Mouse (Mus musculus) myocyte (in vitro differentiated cells): Measurements from ENCODE around the gene Csrnp2. TPM values are rescaled to one million over a fixed set of nuclear protein-coding genes. Genes with fewer than 3 reads are reported as not detected.
"Not testable (repeated sequence)": the region's sequence is repeated elsewhere in the genome, so short reads cannot be mapped to it uniquely, and the experiment has no call there.

Experiments
- H3K27me3 ChIP-seq: one replicate; pipeline ENCODE4 v1.6.1; 2011; ENCODE audit not compliant: control insufficient read depth, insufficient read depth, insufficient read length
- H3K36me3 ChIP-seq: one replicate; pipeline ENCODE4 v1.6.1; 2011; ENCODE audit not compliant: control insufficient read depth, insufficient read depth
- H3K4me2 ChIP-seq: one replicate; pipeline ENCODE4 v1.6.1; 2011; ENCODE audit warnings: low read depth, control low read depth
- H3K4me3 ChIP-seq: one replicate; pipeline ENCODE4 v1.5.1; 2011; ENCODE audit warnings: mild to moderate bottlenecking, control low read depth, moderate library complexity
- H3K79me2 ChIP-seq: one replicate; pipeline ENCODE4 v1.6.1; 2011; ENCODE audit not compliant: control insufficient read depth, insufficient read depth
- H3ac ChIP-seq: one replicate; pipeline ENCODE4 v1.6.1; 2011; ENCODE audit not compliant: control insufficient read depth, insufficient read length
- CEBPB ChIP-seq: IDR thresholded peaks from 2 replicates; pipeline ENCODE4 v1.6.1; 2011; ENCODE audit warnings: mild to moderate bottlenecking, moderate library complexity; ENCODE audit not compliant: poor library complexity, insufficient read depth, severe bottlenecking
- E2F4 ChIP-seq: IDR thresholded peaks from one replicate; pipeline ENCODE4 v1.6.1; 2011; ENCODE audit warnings: mild to moderate bottlenecking, control low read depth, moderate library complexity; ENCODE audit not compliant: insufficient read depth
- MAX ChIP-seq: IDR thresholded peaks from one replicate; pipeline ENCODE4 v1.6.1; 2011; ENCODE audit warnings: low read depth, mild to moderate bottlenecking, control low read depth
- MYOD1 ChIP-seq, 3 experiments: IDR thresholded peaks; one replicate each; pipeline ENCODE4 v1.6.1; 2011; ENCODE audit warnings: control low read depth in 2 of 3, low read depth in 2 of 3, mild to moderate bottlenecking in 2 of 3, moderate library complexity in 1 of 3; ENCODE audit not compliant: insufficient read length in 2 of 3, control insufficient read depth in 1 of 3
- MYOG ChIP-seq, 3 experiments: IDR thresholded peaks; one replicate each; pipeline ENCODE4 v1.6.1; 2011; ENCODE audit warnings: control low read depth in 2 of 3, low read depth in 2 of 3, mild to moderate bottlenecking in 2 of 3; ENCODE audit not compliant: insufficient read length in 2 of 3, control insufficient read depth in 1 of 3, insufficient read depth in 1 of 3
- POLR2A ChIP-seq: IDR thresholded peaks from one replicate; pipeline ENCODE4 v1.6.1; 2011; ENCODE audit warnings: low read depth, mild to moderate bottlenecking, control low read depth, moderate library complexity; ENCODE audit not compliant: insufficient read length
- POLR2AphosphoS2 ChIP-seq: IDR thresholded peaks from one replicate; pipeline ENCODE4 v1.6.1; 2011; ENCODE audit warnings: low read depth, control low read depth; ENCODE audit not compliant: insufficient read length
- REST ChIP-seq: IDR thresholded peaks from one replicate; pipeline ENCODE4 v1.6.1; 2011; ENCODE audit warnings: mild to moderate bottlenecking, control low read depth, moderate library complexity; ENCODE audit not compliant: insufficient read depth, insufficient read length
- SRF ChIP-seq: IDR thresholded peaks from one replicate; pipeline ENCODE4 v1.6.1; 2011; ENCODE audit warnings: low read depth; ENCODE audit not compliant: control insufficient read depth, insufficient read length
- TCF12 ChIP-seq: IDR thresholded peaks from one replicate; pipeline ENCODE4 v1.6.1; 2011; ENCODE audit warnings: mild to moderate bottlenecking, control low read depth; ENCODE audit not compliant: poor library complexity, insufficient read depth, severe bottlenecking
- TCF3 ChIP-seq: IDR thresholded peaks from one replicate; pipeline ENCODE4 v1.6.1; 2011; ENCODE audit warnings: low read depth, control low read depth; ENCODE audit not compliant: insufficient read length
- USF1 ChIP-seq: IDR thresholded peaks from one replicate; pipeline ENCODE4 v1.6.1; 2011; ENCODE audit warnings: low read depth, mild to moderate bottlenecking, control low read depth, moderate library complexity
- polyA plus RNA-seq: library from polyadenylated mRNA; unstranded; fragments of >200 nt; fragmentation: generic; extraction: Trizol; gene quantifications from one replicate; pipeline ENCODE4 v1.2.1, GENCODE M21; 2012; ENCODE audit warnings: missing spikeins

Gene Csrnp2
- polyA plus RNA-seq = 9.2 TPM

GRCm38 (mm10) chr15:100495102-100495501, at the start of gene Csrnp2:
Gene Csrnp2 (minus strand): TSS chr15:100495488.
- peak within 1 kb of the TSS; percentile 78 for H3ac ChIP-seq
- peaks cover 45% of the 10 kb centered on the region for H3K79me2 ChIP-seq
- H3K4me2 ChIP-seq = peak within 1 kb of the TSS; percentile 99
- H3K4me3 ChIP-seq = peak within 1 kb of the TSS; percentile 56
- peak in 2 of 3 experiments; percentile 14 to 36 for TF ChIP-seq MYOG (IDR thresholded peaks at IDR 0.05; ENCODE audit: control insufficient read depth in 1 of 3, insufficient read depth in 1 of 3, insufficient read length in 2 of 3, low read depth in 2 of 3)
- TF ChIP-seq POLR2A = peak; percentile 100
- no peak for TF ChIP-seq USF1
- TF ChIP-seq REST = peak; percentile 23
- TF ChIP-seq MAX = no peak
- no peak for TF ChIP-seq E2F4
- peak; percentile 35 for TF ChIP-seq TCF3
- no peak for TF ChIP-seq TCF12
- TF ChIP-seq SRF = no peak
- TF ChIP-seq MYOD1 (IDR thresholded peaks at IDR 0.05; ENCODE audit: control insufficient read depth in 1 of 3, insufficient read length in 2 of 3, low read depth in 2 of 3) = peak in 1 of 3 experiments; percentile 1
- no peak for TF ChIP-seq CEBPB
- TF ChIP-seq POLR2AphosphoS2 = peak; percentile 98
- H3K36me3 ChIP-seq = no peaks in the 10 kb centered on the region
- H3K27me3 ChIP-seq = no peaks in the 10 kb centered on the region

GRCm38 (mm10) chr15:100543651-100544030, 48.4 kb upstream of the Csrnp2 start:
- not testable (repeated sequence) for H3K4me3 ChIP-seq, H3K79me2 ChIP-seq, H3K27me3 ChIP-seq, H3ac ChIP-seq, H3K4me2 ChIP-seq
- H3K36me3 ChIP-seq = peaks cover 11% of the 10 kb centered on the region

GRCm38 (mm10) chr15:100542876-100543650, 47.8 kb upstream of the Csrnp2 start:
- not testable (repeated sequence) for H3K4me2 ChIP-seq, H3K79me2 ChIP-seq, H3K4me3 ChIP-seq, H3ac ChIP-seq, H3K27me3 ChIP-seq
- H3K36me3 ChIP-seq = peaks cover 11% of the 10 kb centered on the region

- Histone ChIP-seq H3ac (no peak overlapping the region), H3K36me3 (peaks cover 11% of the 10 kb centered on the region), H3K27me3 (no peaks in the 10 kb centered on the region), H3K4me3 (no peak overlapping the region), H3K79me2 (no peaks in the 10 kb centered on the region), H3K4me2 (no peak overlapping the region)
- no peak for TF ChIP-seq MYOD1 (IDR thresholded peaks at IDR 0.05; ENCODE audit: control insufficient read depth in 1 of 3, insufficient read length in 2 of 3, low read depth in 2 of 3)
- no peak for TF ChIP-seq E2F4
- no peak for TF ChIP-seq CEBPB
- no peak for TF ChIP-seq POLR2AphosphoS2
- TF ChIP-seq MAX = no peak
- no peak for TF ChIP-seq REST
- no peak for TF ChIP-seq SRF
- no peak for TF ChIP-seq TCF3
- no peak for TF ChIP-seq TCF12
- TF ChIP-seq MYOG (IDR thresholded peaks at IDR 0.05; ENCODE audit: control insufficient read depth in 1 of 3, insufficient read depth in 1 of 3, insufficient read length in 2 of 3, low read depth in 2 of 3) = no peak
- TF ChIP-seq POLR2A = no peak
- TF ChIP-seq USF1 = no peak
Observed at GRCm38 (mm10) chr15:100541426-100541825, 46.1 kb upstream of the Csrnp2 start.

GRCm38 (mm10) chr15:100541001-100541400, 45.7 kb upstream of the Csrnp2 start:
- H3K4me2 ChIP-seq, H3K79me2 ChIP-seq, H3ac ChIP-seq, H3K4me3 ChIP-seq, H3K27me3 ChIP-seq: not testable (repeated sequence)
- peaks cover 10% of the 10 kb centered on the region for H3K36me3 ChIP-seq

- TF ChIP-seq CEBPB (no peak), SRF (no peak), TCF12 (no peak), POLR2AphosphoS2 (no peak), MAX (no peak), POLR2A (no peak), REST (no peak), USF1 (no peak), TCF3 (no peak), MYOD1 (IDR thresholded peaks at IDR 0.05; ENCODE audit: control insufficient read depth in 1 of 3, insufficient read length in 2 of 3, low read depth in 2 of 3) (no peak), MYOG (IDR thresholded peaks at IDR 0.05; ENCODE audit: control insufficient read depth in 1 of 3, insufficient read depth in 1 of 3, insufficient read length in 2 of 3, low read depth in 2 of 3) (no peak), E2F4 (no peak)
- no peak overlapping the region for H3K4me2 ChIP-seq
- H3K36me3 ChIP-seq = peaks cover 5% of the 10 kb centered on the region
- H3K79me2 ChIP-seq = no peaks in the 10 kb centered on the region
- H3K27me3 ChIP-seq = no peaks in the 10 kb centered on the region
- no peak overlapping the region for H3ac ChIP-seq
- H3K4me3 ChIP-seq = no peak overlapping the region
Observed at GRCm38 (mm10) chr15:100539411-100539810, 44.1 kb upstream of the Csrnp2 start.
